Mouse (Mus musculus): Measurements from ENCODE around the gene Syne4. TPM values are rescaled to one million over a fixed set of nuclear protein-coding genes. Genes with fewer than 3 reads are reported as not detected.

The Syne4 gene
- total RNA-seq, 2 experiments from 2014 or later, result 6.4 to 9.1 TPM

DNA sequence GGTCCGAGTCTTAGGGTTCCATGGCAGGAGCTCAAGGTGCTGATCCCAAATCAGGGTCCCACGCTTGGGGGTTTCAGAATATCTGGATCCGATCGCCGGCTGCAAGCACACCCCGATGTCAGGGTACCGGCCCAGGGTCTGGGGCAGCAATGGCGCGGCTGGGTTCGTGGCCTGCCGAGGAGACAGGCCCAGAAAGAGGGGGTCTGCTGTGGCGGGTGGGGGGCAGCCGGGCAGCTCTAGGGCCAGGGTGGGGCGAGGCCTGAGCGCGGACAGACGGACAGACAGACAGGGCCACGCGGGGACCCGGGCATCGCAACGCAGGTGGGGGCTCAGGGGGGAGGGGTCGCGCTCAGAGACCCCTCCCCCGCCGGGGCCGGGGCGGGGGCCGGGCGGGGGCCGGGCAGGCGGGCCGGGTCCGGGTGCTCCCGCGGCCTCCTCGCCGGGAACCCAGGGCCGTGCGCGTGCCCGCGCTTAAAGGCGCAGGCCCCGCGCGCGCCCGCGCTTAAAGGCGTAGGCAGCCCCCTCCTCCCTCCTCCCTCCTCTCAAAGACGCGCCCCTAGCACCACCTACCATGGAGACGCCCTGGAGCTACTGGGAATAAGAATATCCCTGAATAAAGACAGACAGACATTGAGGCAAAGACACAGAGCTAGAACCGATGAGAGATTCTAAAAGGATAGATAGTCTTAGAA lies 48.2 kb downstream of the Syne4 start, which contains the start of gene Lrfn3:
Gene Lrfn3 (minus strand): TSS at position 121 of the 692 bp plus-strand sequence.
- peak; percentile 54 to 62 for DNase-seq (ENCODE audit: low spot score in 2 of 2)
- intact Hi-C loops (cut with DNase I), result loop anchor here (1.0 kb wide), 1 partner anchor 61 kb away; no protein-coding TSS in a partner anchor

DNA sequence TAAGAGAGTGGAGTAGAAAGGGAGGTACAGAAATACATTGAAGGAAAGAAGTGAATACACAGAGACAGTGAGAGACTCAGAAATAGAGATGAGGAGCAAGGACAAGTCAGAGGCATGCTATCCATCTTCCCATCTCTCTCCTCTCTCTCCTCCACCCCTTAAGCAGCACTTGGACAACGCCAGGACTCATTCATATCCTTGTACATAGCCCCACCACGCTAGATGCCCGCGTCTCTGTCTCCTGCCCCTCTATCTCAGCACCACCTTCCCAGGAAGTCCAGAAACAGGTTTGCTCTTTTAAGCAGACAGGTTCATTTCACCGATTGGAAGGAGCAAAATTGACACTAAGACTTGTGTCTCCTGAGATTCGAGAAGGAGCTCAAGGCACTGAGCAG lies 48.7 kb downstream of the Syne4 start:
- intact Hi-C loops (cut with DNase I), result loop anchor here (1.0 kb wide), 1 partner anchor 60 kb away; no protein-coding TSS in a partner anchor

DNA sequence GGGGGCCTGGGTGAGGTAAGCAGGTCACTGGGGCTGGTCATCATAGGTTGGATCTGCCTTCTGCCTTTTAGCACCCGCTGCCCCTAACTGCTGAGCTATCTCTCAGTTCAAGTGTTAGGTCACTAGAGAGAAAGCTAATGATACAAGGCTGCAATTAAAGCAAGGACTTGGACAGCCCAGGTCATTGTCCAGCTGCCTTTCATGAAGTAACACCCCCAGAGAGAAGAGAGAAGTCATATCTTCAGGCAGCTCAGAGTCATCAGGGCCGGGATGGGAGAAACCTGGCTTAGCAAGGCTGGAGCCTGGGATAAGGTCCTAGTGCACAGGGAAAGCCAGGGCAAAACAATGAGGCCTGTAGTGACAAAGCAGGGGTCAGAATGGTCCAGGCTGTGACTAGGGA lies 52.9 kb downstream of the Syne4 start:
- intact Hi-C loops (cut with DNase I), result no loop called here
- DNase-seq (ENCODE audit: low spot score in 2 of 2), result no peak

More for the DNA sequence above, 48.7 kb downstream of the Syne4 start:
- DNase-seq (ENCODE audit: low spot score in 2 of 2), result no peak

Other genes with a start within 250 kb of the Syne4 start
- 1 to 10 TPM; 3.4 to 4.5 TPM for gene Zfp82, start 241.9 kb upstream of the Syne4 start, total RNA-seq (2021)
- gene Gm26920, start 224.4 kb upstream of the Syne4 start, total RNA-seq (2021), result 1 to 10 TPM in 1 of 2 experiments, not detected in 1; 1.1 TPM
- gene Zfp566, start 224.3 kb upstream of the Syne4 start, total RNA-seq (2021), result 1 to 10 TPM; 7.5 to 7.6 TPM
- gene Zfp260, start 220.0 kb upstream of the Syne4 start, total RNA-seq (2021), result 10 to 100 TPM; 65.6 to 70.4 TPM
- 10 to 100 TPM; 29.9 to 38.4 TPM for gene Zfp382, start 192.9 kb upstream of the Syne4 start, total RNA-seq (2021)
- gene Zfp146, start 145.1 kb upstream of the Syne4 start, total RNA-seq (2021), result 10 to 100 TPM; 40.5 to 48.3 TPM
- 1 to 10 TPM; 5.8 to 6.0 TPM for gene Cox7a1, start 130.7 kb upstream of the Syne4 start, total RNA-seq (2021)
- 100 to 1,000 TPM; 175 to 181 TPM for gene Capns1, start 116.0 kb upstream of the Syne4 start, total RNA-seq (2021)
- gene Polr2i, start 82.9 kb upstream of the Syne4 start, total RNA-seq (2021), result 10 to 100 TPM; 45.6 to 53.4 TPM
- 100 to 1,000 TPM; 135 to 142 TPM for gene Tbcb, start 82.5 kb upstream of the Syne4 start, total RNA-seq (2021)
- gene Ovol3, start 79.1 kb upstream of the Syne4 start, total RNA-seq (2021), result not detected
- gene Thap8, start 34.7 kb upstream of the Syne4 start, total RNA-seq (2021), result under 1 TPM; 0.32 to 0.41 TPM
- gene Wdr62, start 34.4 kb upstream of the Syne4 start, total RNA-seq (2021), result 1 to 10 TPM; 1.0 to 1.1 TPM
- gene Clip3, start 23.1 kb upstream of the Syne4 start, total RNA-seq (2021), result 100 to 1,000 TPM; 491 to 494 TPM
- 10 to 100 TPM; 58.7 to 65.2 TPM for gene Alkbh6, start 6.1 kb upstream of the Syne4 start, total RNA-seq (2021)
- under 1 TPM; 0.52 to 0.54 TPM for gene E130208F15Rik, start 6.9 kb downstream of the Syne4 start, total RNA-seq (2021)
- gene Sdhaf1, start 9.1 kb downstream of the Syne4 start, total RNA-seq (2021), result 1 to 10 TPM; 7.5 to 9.4 TPM
- gene Lrfn3, start 48.0 kb downstream of the Syne4 start, total RNA-seq (2021), result 10 to 100 TPM; 32.9 to 35.1 TPM
- gene Tyrobp, start 99.0 kb downstream of the Syne4 start, total RNA-seq (2021), result 10 to 100 TPM; 25.0 to 28.4 TPM
- 1 to 10 TPM; 1.2 to 2.1 TPM for gene Hcst, start 105.0 kb downstream of the Syne4 start, total RNA-seq (2021)
- 1 to 10 TPM; 2.9 to 3.6 TPM for gene Nfkbid, start 106.9 kb downstream of the Syne4 start, total RNA-seq (2021)
- 1,000 to 10,000 TPM; 1,238 to 1,418 TPM for gene Aplp1, start 130.7 kb downstream of the Syne4 start, total RNA-seq (2021)
- gene Kirrel2, start 142.9 kb downstream of the Syne4 start, total RNA-seq (2021), result 10 to 100 TPM; 12.9 to 17.8 TPM
- gene Nphs1, start 143.5 kb downstream of the Syne4 start, total RNA-seq (2021), result under 1 TPM; 0.99 to 1.00 TPM
- gene Prodh2, start 178.8 kb downstream of the Syne4 start, total RNA-seq (2021), result not detected
- gene Arhgap33, start 220.3 kb downstream of the Syne4 start, total RNA-seq (2021), result 100 to 1,000 TPM; 156 to 209 TPM
- 1 to 10 TPM; 4.2 to 5.1 TPM for gene Hspb6, start 237.4 kb downstream of the Syne4 start, total RNA-seq (2021)
- gene Proser3, start 237.5 kb downstream of the Syne4 start, total RNA-seq (2021), result 1 to 10 TPM; 2.8 to 4.5 TPM
- 10 to 100 TPM; 35.9 to 45.5 TPM for gene Lin37, start 245.0 kb downstream of the Syne4 start, total RNA-seq (2021)
- 10 to 100 TPM; 68.0 to 71.4 TPM for gene U2af1l4, start 248.5 kb downstream of the Syne4 start, total RNA-seq (2021)
- 1 to 10 TPM; 3.6 to 9.3 TPM for gene Gm49396, start 248.5 kb downstream of the Syne4 start, total RNA-seq (2021)
- 10 to 100 TPM; 79.8 to 85.1 TPM for gene Psenen, start 248.8 kb downstream of the Syne4 start, total RNA-seq (2021)

Measured in left cerebral cortex, postnatal 36 days (tissue).